In genomic region chr2:45580838-45581548, GRCm38 (mm10) we compare ENCODE assay signal across 9 mouse cellular contexts.
DNase-seq lines count a peak whose midpoint lies in the region; ATAC-seq and TF ChIP-seq lines count a peak whose summit lies in the region.
"Had no signal": no experiment of that assay in that cellular context is flagged by ENCODE, and none has a peak within 500 bp of the region (broad histone marks: within the 10 kb centered on the region; RNA-seq: fewer than 3 reads in every experiment).

No protein-coding gene starts in this region.

- no peak for DNase-seq in layer of hippocampus, adult 2 months (ENCODE audit: low spot score in 2 of 2)
- no peak for DNase-seq in layer of hippocampus, adult 9-10 months (ENCODE audit: low spot score)
- DNase-seq in lung, postnatal 25 days (ENCODE audit: low spot score), result peak; percentile 30
- DNase-seq in spleen, postnatal 4 days (ENCODE audit: low spot score in 2 of 2), result no peak
- DNase-seq in midbrain, embryonic 11.5 days (ENCODE audit: low spot score, missing footprints), result no peak
- DNase-seq in cerebellum, adult 9-11 months, result no peak

- H3K4me1 ChIP-seq in brown adipose tissue, adult 24 weeks (ENCODE audit: control insufficient read depth, insufficient read depth, insufficient read length, low read length), result peaks cover 2% of the 10 kb centered on the region; the same call in 1 of the 2 replicates
- peaks cover 18% of the 10 kb centered on the region for H3K4me1 ChIP-seq in heart, embryonic 13.5 days
- no peaks in the 10 kb centered on the region for H3K4me1 ChIP-seq in midbrain, embryonic 11.5 days (ENCODE audit: control insufficient read depth, insufficient read depth, low read length)

- ATAC-seq in heart, embryonic 13.5 days (ENCODE audit: extremely low read depth, insufficient number of reproducible peaks, low FRiP score, low TSS enrichment), result no peak
- ATAC-seq in midbrain, embryonic 11.5 days (ENCODE audit: low FRiP score), result no peak

- no peaks in the 10 kb centered on the region for H3K9me3 ChIP-seq in heart, embryonic 13.5 days
- no peaks in the 10 kb centered on the region for H3K9me3 ChIP-seq in midbrain, embryonic 11.5 days (ENCODE audit: control insufficient read depth, low read length)
- H3K9me3 ChIP-seq: G1E had no signal

- no peaks in the 10 kb centered on the region for H3K27me3 ChIP-seq in heart, embryonic 13.5 days (replicated peaks)
- no peaks in the 10 kb centered on the region for H3K27me3 ChIP-seq in midbrain, embryonic 11.5 days (ENCODE audit: control insufficient read depth, insufficient read depth, low read length)

- H3K27ac ChIP-seq in layer of hippocampus, adult 2 months, result peak overlapping the region; percentile 74
- peak overlapping the region; percentile 82 for H3K27ac ChIP-seq in brown adipose tissue, adult 24 weeks (replicated peaks; ENCODE audit: low read depth, low read length)
- H3K27ac ChIP-seq in heart, embryonic 13.5 days (replicated peaks), result peak overlapping the region; percentile 71
- H3K27ac ChIP-seq in midbrain, embryonic 11.5 days (ENCODE audit: low read depth, low read length), result no peak overlapping the region

- no peak overlapping the region for H3K9ac ChIP-seq in heart, embryonic 13.5 days
- no peak overlapping the region for H3K9ac ChIP-seq in midbrain, embryonic 11.5 days (ENCODE audit: low read length)

- peak; percentile 56 for TF ChIP-seq CTCF in layer of hippocampus, adult 2 months (conservative IDR thresholded peaks at IDR 0.05)

- no peaks in the 10 kb centered on the region for H3K36me3 ChIP-seq in heart, embryonic 13.5 days
- H3K36me3 ChIP-seq in midbrain, embryonic 11.5 days (ENCODE audit: control insufficient read depth, insufficient read depth, low read length), result no peaks in the 10 kb centered on the region
- H3K36me3 ChIP-seq: G1E had no signal

- 33% methylated on average over 8 of the region's 8 CpGs for WGBS in heart, embryonic 13.5 days
- WGBS in midbrain, embryonic 11.5 days, result 87% methylated on average over 8 of the region's 8 CpGs

- H3K4me3 ChIP-seq in layer of hippocampus, adult 2 months, result no peak overlapping the region; the same call in 1 of the 2 replicates
- H3K4me3 ChIP-seq in brown adipose tissue, adult 24 weeks (ENCODE audit: insufficient read depth, low read depth, low read length), result no peak overlapping the region; the same call in 1 of the 2 replicates
- no peak overlapping the region for H3K4me3 ChIP-seq in heart, embryonic 13.5 days
- H3K4me3 ChIP-seq in midbrain, embryonic 11.5 days (ENCODE audit: low read depth, low read length), result no peak overlapping the region

- H3K4me2 ChIP-seq in heart, embryonic 13.5 days, result peak overlapping the region; percentile 50
- no peak overlapping the region for H3K4me2 ChIP-seq in midbrain, embryonic 11.5 days
